Mouse (Mus musculus) stomach, embryonic 16.5 days (tissue): ENCODE measurements around the gene Olfr47. TPM values are rescaled to one million over a fixed set of nuclear protein-coding genes. Genes with fewer than 3 reads are reported as not detected.
"Not testable (repeated sequence)": the region's sequence is repeated elsewhere in the genome, so short reads cannot be mapped to it uniquely, and the experiment has no call there.

Experiments used
- ATAC-seq: fragments of 200-750 bp; cut with Nextera tagmentation; 2 replicates; pipeline ENCODE4 v1.8.0; 2017; ENCODE audit warnings: moderate number of reproducible peaks, moderate TSS enrichment; ENCODE audit not compliant: insufficient read depth, low FRiP score
- H3K27ac ChIP-seq: fragments of 300-500 bp; sonication (generic); 2 replicates; pipeline ENCODE4 v1.5.1; 2014; ENCODE audit warnings: low read length
- H3K27me3 ChIP-seq: fragments of 300-500 bp; sonication (generic); 2 replicates; pipeline ENCODE4 v1.6.1; 2014; ENCODE audit warnings: low read length, control low read depth, mixed read lengths; ENCODE audit not compliant: control insufficient read depth, insufficient read depth
- H3K36me3 ChIP-seq: fragments of 300-500 bp; sonication (generic); 2 replicates; pipeline ENCODE4 v1.6.1; 2014; ENCODE audit warnings: low read length; ENCODE audit not compliant: control insufficient read depth, insufficient read depth
- H3K4me1 ChIP-seq: fragments of 300-500 bp; sonication (generic); 2 replicates; pipeline ENCODE4 v1.6.1; 2014; ENCODE audit warnings: low read length, control low read depth, mixed read lengths; ENCODE audit not compliant: control insufficient read depth, insufficient read depth
- H3K4me2 ChIP-seq: fragments of 300-500 bp; sonication (generic); 2 replicates; pipeline ENCODE4 v1.6.1; 2014; ENCODE audit warnings: low read depth, low read length, mixed read lengths
- H3K4me3 ChIP-seq: fragments of 300-500 bp; sonication (generic); replicated peaks from 2 replicates; pipeline ENCODE4 v1.5.1; 2014; ENCODE audit warnings: mild to moderate bottlenecking, low read length
- H3K9ac ChIP-seq: fragments of 300-500 bp; sonication (generic); 2 replicates; pipeline ENCODE4 v1.6.1; 2014; ENCODE audit warnings: low read length
- H3K9me3 ChIP-seq: fragments of 300-500 bp; sonication (generic); replicated peaks from 2 replicates; pipeline ENCODE4 v1.6.1; 2016; ENCODE audit warnings: low read length, control low read depth; ENCODE audit not compliant: control insufficient read depth
- WGBS: fragments of 180-500 bp; shearing (Covaris S2); extraction: QIAGEN DNeasy Blood & Tissue Kit; methylation state at CpG from one replicate; pipeline ENCODE4 v1.1.7; 2014; 5-methylcytosine and 5-hydroxymethylcytosine counted together
- polyA plus RNA-seq: library from polyadenylated mRNA; unstranded; fragments of >200 nt; fragmentation: Nextera tagmentation; extraction: Ambion mirVana; gene quantifications from 2 replicates; pipeline ENCODE4 v1.2.1, GENCODE M21; 2015

The Olfr47 gene
- polyA plus RNA-seq: not detected in 2 replicates

- not testable (repeated sequence) for H3K4me1 ChIP-seq, H3K4me3 ChIP-seq, H3K36me3 ChIP-seq, ATAC-seq, H3K4me2 ChIP-seq, H3K9ac ChIP-seq, H3K9me3 ChIP-seq, H3K27ac ChIP-seq, H3K27me3 ChIP-seq
- WGBS: 73% methylated on average over 1 of the region's 1 CpGs
Observed at GRCm38 (mm10) chr6:43231255-43231654, at the start of gene Olfr47. Gene Olfr47, plus strand, starts transcription at chr6:43231529.

- no peak overlapping the region for H3K27ac ChIP-seq
- no peak overlapping the region for H3K9ac ChIP-seq
- H3K9me3 ChIP-seq: no peaks in the 10 kb centered on the region
- H3K27me3 ChIP-seq: no peaks in the 10 kb centered on the region
- H3K36me3 ChIP-seq: no peaks in the 10 kb centered on the region
- 51% methylated on average over 3 of the region's 3 CpGs for WGBS
- no peak overlapping the region for H3K4me2 ChIP-seq
- no peak overlapping the region for H3K4me3 ChIP-seq
- no peaks in the 10 kb centered on the region for H3K4me1 ChIP-seq
- no peak for ATAC-seq
Observed at GRCm38 (mm10) chr6:43190986-43191385, 40.3 kb upstream of the Olfr47 start.

- H3K4me3 ChIP-seq: no peak within 1 kb of the TSS
- H3K4me1 ChIP-seq: no peaks in the 10 kb centered on the region
- no peak within 1 kb of the TSS for H3K27ac ChIP-seq
- no peaks in the 10 kb centered on the region for H3K36me3 ChIP-seq
- no peak within 1 kb of the TSS for H3K4me2 ChIP-seq
- H3K9ac ChIP-seq: no peak within 1 kb of the TSS
- ATAC-seq: no peak
- no peaks in the 10 kb centered on the region for H3K27me3 ChIP-seq
- H3K9me3 ChIP-seq: no peaks in the 10 kb centered on the region
Observed at GRCm38 (mm10) chr6:43196781-43197180, 34.5 kb upstream of the Olfr47 start, which contains the start of gene Olfr435. Gene Olfr435, plus strand, starts transcription at chr6:43197146.

- no peaks in the 10 kb centered on the region for H3K4me1 ChIP-seq
- no peaks in the 10 kb centered on the region for H3K9me3 ChIP-seq
- 35% methylated on average over 3 of the region's 3 CpGs for WGBS
- no peaks in the 10 kb centered on the region for H3K36me3 ChIP-seq
- H3K4me3 ChIP-seq: no peak overlapping the region
- ATAC-seq: no peak
- H3K4me2 ChIP-seq: no peak overlapping the region
- no peaks in the 10 kb centered on the region for H3K27me3 ChIP-seq
- H3K9ac ChIP-seq: no peak overlapping the region
- H3K27ac ChIP-seq: no peak overlapping the region
Observed at GRCm38 (mm10) chr6:43198094-43198493, 33.2 kb upstream of the Olfr47 start.

GRCm38 (mm10) chr6:43202786-43203185 is 28.5 kb upstream of the Olfr47 start:
- H3K9me3 ChIP-seq: no peaks in the 10 kb centered on the region
- H3K27ac ChIP-seq: no peak overlapping the region
- H3K4me1 ChIP-seq: no peaks in the 10 kb centered on the region
- no peaks in the 10 kb centered on the region for H3K27me3 ChIP-seq
- H3K4me3 ChIP-seq: no peak overlapping the region
- no peak overlapping the region for H3K4me2 ChIP-seq
- H3K9ac ChIP-seq: no peak overlapping the region
- no peaks in the 10 kb centered on the region for H3K36me3 ChIP-seq
- no peak for ATAC-seq

- Histone ChIP-seq H3K4me3 (no peak overlapping the region), H3K9me3 (no peaks in the 10 kb centered on the region), H3K27me3 (no peaks in the 10 kb centered on the region), H3K4me1 (no peaks in the 10 kb centered on the region), H3K4me2 (no peak overlapping the region), H3K36me3 (no peaks in the 10 kb centered on the region), H3K9ac (no peak overlapping the region), H3K27ac (no peak overlapping the region)
- whole genome bisulfite sequencing: 43% methylated on average over 2 of the region's 2 CpGs
- ATAC-seq: no peak
Observed at GRCm38 (mm10) chr6:43205355-43205754, 26.0 kb upstream of the Olfr47 start.

GRCm38 (mm10) chr6:43212873-43213272 is 18.5 kb upstream of the Olfr47 start, which contains the start of gene Olfr434:
Gene Olfr434, plus strand, starts transcription at chr6:43213021.
- not testable (repeated sequence) for ATAC-seq, H3K36me3 ChIP-seq, H3K27ac ChIP-seq, H3K9me3 ChIP-seq, H3K9ac ChIP-seq, H3K4me2 ChIP-seq, H3K27me3 ChIP-seq, H3K4me3 ChIP-seq, H3K4me1 ChIP-seq

- no peaks in the 10 kb centered on the region for H3K36me3 ChIP-seq
- H3K27me3 ChIP-seq: no peaks in the 10 kb centered on the region
- no peaks in the 10 kb centered on the region for H3K4me1 ChIP-seq
- H3K27ac ChIP-seq: no peak overlapping the region
- no peaks in the 10 kb centered on the region for H3K9me3 ChIP-seq
- no peak overlapping the region for H3K4me2 ChIP-seq
- ATAC-seq: no peak
- H3K4me3 ChIP-seq: no peak overlapping the region
- 18% methylated on average over 4 of the region's 4 CpGs for WGBS
- no peak overlapping the region for H3K9ac ChIP-seq
Observed at GRCm38 (mm10) chr6:43242061-43242460, 10.7 kb downstream of the Olfr47 start.

- Histone ChIP-seq H3K9ac (no peak overlapping the region), H3K4me3 (no peak overlapping the region), H3K9me3 (no peaks in the 10 kb centered on the region), H3K4me1 (no peaks in the 10 kb centered on the region), H3K27ac (no peak overlapping the region), H3K36me3 (no peaks in the 10 kb centered on the region), H3K27me3 (no peaks in the 10 kb centered on the region), H3K4me2 (no peak overlapping the region)
- ATAC-seq: no peak
- WGBS: 53% methylated on average over 3 of the region's 3 CpGs
Observed at GRCm38 (mm10) chr6:43247396-43247795, 16.1 kb downstream of the Olfr47 start.

- 82% methylated on average over 1 of the region's 1 CpGs for WGBS
- no peak overlapping the region for H3K9ac ChIP-seq
- no peak overlapping the region for H3K4me2 ChIP-seq
- no peak overlapping the region for H3K4me3 ChIP-seq
- H3K36me3 ChIP-seq: no peaks in the 10 kb centered on the region
- H3K27me3 ChIP-seq: no peaks in the 10 kb centered on the region
- no peak overlapping the region for H3K27ac ChIP-seq
- no peaks in the 10 kb centered on the region for H3K9me3 ChIP-seq
- no peaks in the 10 kb centered on the region for H3K4me1 ChIP-seq
- ATAC-seq: no peak
Observed at GRCm38 (mm10) chr6:43252994-43253393, 21.7 kb downstream of the Olfr47 start.
